Mouse (Mus musculus) right cerebral cortex, postnatal 14 days (tissue): ENCODE data around the gene Arcn1.
A peak's percentile ranks its signal among the peaks of the same experiment; 100 is the strongest.
"Not testable (repeated sequence)": the region's sequence is repeated elsewhere in the genome, so short reads cannot be mapped to it uniquely, and the experiment has no call there.

ENCODE experiments used
- DNase-seq: peaks from one replicate; pipeline ENCODE4 v3.0.0; 2022

Arcn1 gene

GRCm38 (mm10) chr9:44767101-44768028 is at the start of gene Arcn1, which contains the start of gene Ift46:
Arcn1 (minus strand) TSS chr9:44767845.
Ift46 (plus strand) TSS chr9:44767908.
- peak; percentile 82 for DNase-seq

GRCm38 (mm10) chr9:44814179-44814578 is 46.5 kb upstream of the Arcn1 start:
- DNase-seq, result no peak

- no peak for DNase-seq
Measured at GRCm38 (mm10) chr9:44810316-44810715, 42.7 kb upstream of the Arcn1 start.

DNA sequence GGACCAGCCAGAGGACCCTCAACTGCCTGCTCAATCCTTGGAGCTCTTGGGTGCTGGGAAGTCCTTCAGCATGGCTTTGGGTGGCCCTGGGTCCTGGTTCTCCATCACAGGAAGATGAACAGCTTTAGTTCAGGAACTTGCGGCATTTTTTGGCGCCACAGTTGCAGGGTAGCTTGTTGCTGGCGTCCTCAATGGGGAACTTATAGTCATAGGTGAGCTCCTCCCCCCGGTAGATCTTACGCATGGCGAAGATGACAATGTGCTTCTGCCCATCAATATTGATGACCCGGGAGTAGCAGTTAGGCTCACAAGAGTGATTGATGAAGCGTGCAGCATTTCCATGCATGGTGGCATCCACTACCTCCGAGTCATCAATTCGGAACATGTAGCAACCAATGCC is 40.1 kb upstream of the Arcn1 start:
- DNase-seq, result no peak

- DNase-seq, result no peak
Measured at GRCm38 (mm10) chr9:44807141-44807540, 39.5 kb upstream of the Arcn1 start.

- DNase-seq, result no peak
Measured at GRCm38 (mm10) chr9:44805536-44805935, 37.9 kb upstream of the Arcn1 start.

DNA sequence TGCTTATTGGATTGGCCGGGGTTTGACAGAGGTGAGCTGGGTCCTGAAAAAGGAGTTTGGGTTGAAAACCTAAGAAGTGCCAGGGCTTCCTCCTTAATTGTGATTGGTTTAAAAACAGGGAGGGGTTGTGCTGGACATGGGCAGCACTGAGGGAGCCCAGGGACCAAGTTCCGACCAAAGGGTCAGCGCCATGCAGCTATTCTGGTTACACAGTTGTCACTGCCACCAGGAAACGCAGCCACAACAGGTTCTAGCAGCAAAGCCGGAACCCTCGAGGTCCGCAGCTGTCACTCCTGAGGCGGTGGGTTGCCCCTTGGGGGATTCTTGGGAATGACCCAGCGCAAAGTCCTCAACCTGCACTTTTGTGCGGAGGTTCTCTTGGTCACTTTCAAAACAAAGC is 37.0 kb upstream of the Arcn1 start:
- no peak for DNase-seq

DNA sequence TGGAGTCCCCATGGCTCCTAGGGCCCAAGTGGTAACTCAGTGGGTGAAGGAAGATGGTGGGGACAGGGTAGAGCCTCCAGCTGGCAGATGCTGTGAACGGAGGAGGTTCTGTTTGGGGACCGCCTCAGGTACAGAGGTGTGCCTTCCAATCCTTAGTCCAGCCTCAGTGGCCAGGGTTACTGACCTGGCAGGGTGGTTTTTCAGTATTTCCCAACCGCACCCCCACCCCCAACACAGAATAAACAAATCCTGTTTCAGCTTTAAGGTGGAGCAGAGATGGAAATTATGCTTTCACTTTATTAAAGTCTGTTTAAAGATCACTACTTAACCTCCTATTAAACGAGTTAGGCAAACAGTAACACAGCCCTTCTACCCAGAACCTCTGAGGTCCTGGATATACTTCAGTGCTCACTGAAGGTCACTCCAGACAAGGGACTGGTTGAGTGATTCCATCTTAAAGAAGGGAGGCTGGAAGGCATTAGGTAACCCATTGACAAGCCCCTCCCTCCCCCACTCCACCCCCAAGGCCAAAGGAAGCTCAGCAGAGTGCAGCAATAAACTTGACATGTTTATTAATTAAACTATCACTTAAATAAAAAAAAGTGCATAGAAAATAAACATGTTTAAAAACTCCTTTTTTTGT is 35.3 kb upstream of the Arcn1 start, which contains the start of gene Ttc36:
TSS of gene Ttc36 (minus strand) at position 265 of the 643 bp plus-strand sequence.
- no peak for DNase-seq

GRCm38 (mm10) chr9:44801669-44802068 is 34.0 kb upstream of the Arcn1 start:
- no peak for DNase-seq

GRCm38 (mm10) chr9:44799958-44800324 is 32.3 kb upstream of the Arcn1 start:
- DNase-seq, result no peak

DNA sequence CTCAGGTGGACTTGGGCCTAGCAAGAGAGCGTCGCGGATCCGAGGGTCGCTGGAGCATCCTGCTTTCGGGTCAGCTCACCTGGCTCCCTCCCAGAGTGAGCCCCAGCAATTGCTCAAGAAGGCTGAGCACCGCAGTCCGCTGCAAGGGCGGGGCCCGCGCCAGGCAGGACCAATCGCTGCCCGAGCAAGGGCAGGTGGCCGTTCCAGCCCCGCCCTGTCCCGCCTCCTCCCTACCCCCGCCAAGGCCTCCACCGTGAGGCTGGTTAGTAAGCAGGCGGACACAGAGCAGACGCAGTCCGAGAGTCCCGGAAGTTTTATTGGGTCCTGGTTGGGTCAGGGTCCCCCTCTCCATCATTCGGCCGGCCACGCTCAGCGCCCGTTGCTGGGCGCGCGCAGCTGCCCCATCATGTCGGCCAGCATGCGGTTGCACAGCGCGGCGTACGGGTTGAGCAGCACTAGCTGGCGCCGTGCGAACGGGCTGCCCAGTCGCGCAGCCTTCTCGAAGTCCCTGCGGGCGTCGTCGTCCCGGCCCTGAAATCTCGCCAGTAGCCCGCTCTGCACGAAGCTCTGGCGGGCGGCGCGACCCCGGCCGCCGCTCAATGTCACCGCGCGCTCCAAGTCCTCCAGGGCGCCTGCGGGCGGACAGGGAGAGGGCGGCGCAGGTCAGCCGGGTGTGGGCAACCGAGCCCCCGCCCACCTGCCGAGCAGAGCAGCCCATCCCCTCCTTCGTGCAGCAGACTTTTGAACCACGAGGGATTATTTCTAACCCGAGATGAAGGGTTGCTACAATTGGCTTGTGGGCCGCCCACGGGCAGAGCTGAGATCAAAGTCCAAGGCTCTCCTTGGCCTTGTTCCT is 31.7 kb upstream of the Arcn1 start, which contains the start of gene Tmem25:
TSS of gene Tmem25 (minus strand) at position 206 of the 856 bp plus-strand sequence.
- peak; percentile 88 for DNase-seq

GRCm38 (mm10) chr9:44798298-44798697 is 30.7 kb upstream of the Arcn1 start:
- no peak for DNase-seq

- no peak for DNase-seq
Measured at GRCm38 (mm10) chr9:44792842-44793241, 25.2 kb upstream of the Arcn1 start.

DNA sequence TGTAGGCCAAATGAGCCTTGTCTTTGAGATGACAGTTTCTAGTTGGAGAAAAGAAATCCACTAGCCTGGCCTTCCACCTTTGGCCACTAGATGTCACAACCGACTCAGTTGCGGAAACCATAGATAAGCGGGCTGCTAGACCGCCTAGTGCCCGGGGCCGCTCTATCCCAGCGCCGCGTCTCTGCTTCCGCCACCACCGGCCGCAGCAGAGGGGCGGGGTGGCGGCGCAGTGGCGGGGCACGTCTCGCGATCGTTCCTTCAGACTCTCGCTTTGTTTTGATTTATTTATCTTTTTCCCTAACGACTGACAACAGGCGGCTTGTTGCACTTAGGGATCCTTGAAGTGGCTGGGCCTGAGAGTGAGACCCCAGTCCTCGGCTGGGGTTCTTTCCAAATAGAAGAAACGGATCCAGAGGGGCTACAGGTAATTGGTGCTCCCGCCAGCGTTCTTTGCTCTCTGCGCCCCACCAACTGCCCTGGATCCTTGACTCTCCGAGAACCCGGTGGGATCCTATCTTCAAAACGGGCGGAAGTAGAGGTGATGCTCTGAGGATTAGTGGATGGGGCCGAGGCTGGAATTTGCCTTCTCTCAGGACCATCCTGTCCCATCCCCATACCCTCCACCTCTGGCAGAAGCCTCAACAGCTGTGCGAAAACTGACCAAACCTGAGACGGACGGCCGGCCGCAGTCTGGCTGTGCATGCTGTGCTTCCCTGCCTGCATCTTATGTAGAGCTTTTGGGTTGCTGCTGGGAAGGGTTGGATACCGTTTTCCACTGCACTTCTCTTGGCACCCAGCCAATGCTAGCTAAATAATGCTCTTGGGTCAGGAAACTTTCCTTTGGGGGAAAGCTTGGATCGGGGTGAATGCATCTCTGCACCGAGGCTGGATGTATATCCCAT is 5.4 kb upstream of the Arcn1 start:
- peak; percentile 95 for DNase-seq

- DNase-seq, result no peak
Measured at GRCm38 (mm10) chr9:44772392-44772749, 4.7 kb upstream of the Arcn1 start.

DNA sequence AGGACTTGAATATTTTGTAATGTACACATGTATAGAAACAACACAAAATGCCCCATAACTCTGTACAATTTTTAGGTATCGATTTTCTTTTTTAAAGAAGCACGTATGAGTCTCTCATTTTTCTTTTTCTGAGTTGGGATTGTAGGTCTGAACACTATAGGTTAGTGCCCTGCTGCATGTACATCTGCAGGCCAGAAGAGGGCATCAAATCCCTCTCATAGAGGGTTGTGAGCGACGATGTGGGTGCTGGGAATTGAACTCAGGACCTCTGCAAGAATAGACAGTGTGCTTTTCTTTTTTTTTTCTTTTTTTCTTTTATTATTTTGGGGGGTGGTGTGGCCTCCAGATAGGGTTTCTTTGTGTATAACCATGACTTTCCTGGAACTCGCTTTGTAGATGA is 3.7 kb upstream of the Arcn1 start:
- no peak for DNase-seq

DNA sequence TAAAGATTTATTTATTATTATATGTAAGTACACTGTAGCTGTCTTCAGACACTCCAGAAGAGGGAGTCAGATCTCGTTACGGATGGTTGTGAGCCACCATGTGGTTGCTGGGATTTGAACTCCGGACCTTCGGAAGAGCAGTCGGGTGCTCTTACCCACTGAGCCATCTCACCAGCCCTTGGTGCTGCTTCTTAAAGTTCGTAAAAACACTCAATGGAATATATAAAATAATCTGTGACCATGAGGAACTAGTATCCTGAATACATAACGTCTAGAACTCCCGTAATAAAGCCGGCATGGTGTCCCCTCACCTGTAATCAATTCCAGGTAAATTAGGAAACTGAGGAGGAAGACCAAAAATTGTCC is 367 bp upstream of the Arcn1 start:
- not testable (repeated sequence) for DNase-seq

GRCm38 (mm10) chr9:44760873-44761272 is 6.8 kb downstream of the Arcn1 start:
- no peak for DNase-seq

DNA sequence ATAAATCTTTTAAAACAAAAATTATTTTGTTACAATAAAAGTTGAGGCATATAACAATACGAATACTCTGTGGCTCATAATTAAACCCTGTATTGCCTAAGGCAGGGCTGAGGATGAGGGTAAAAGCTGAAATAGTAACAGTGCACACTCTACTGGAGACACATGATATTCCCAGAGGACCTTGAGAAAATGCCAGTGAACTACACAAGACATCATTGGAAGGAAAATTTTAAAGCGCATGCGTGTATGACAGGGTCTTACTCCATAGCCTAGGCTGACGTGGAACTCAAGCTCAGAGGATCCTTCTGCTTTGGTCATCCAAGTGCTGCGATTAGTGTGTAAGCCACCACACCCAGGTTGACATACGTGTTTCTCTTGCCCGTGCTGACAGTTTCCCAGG is 19.2 kb downstream of the Arcn1 start:
- DNase-seq, result no peak

- no peak for DNase-seq
Measured at GRCm38 (mm10) chr9:44747341-44747740, 20.3 kb downstream of the Arcn1 start.

GRCm38 (mm10) chr9:44746666-44747065 is 21.0 kb downstream of the Arcn1 start:
- no peak for DNase-seq

- no peak for DNase-seq
Measured at GRCm38 (mm10) chr9:44745371-44745770, 22.3 kb downstream of the Arcn1 start.
